Mouse (Mus musculus): ENCODE measurements around the gene Tmem243. TPM values are rescaled to one million over a fixed set of nuclear protein-coding genes. Genes with fewer than 3 reads are reported as not detected.

Tmem243 gene
- total RNA-seq, 4 experiments from 2014 or later: 25.5 to 38.9 (median 31.9) TPM

GRCm38 (mm10) chr5:9186467-9186866, 86.0 kb downstream of the Tmem243 start:
- no peak for DNase-seq

Other genes starting within 250 kb of the Tmem243 start
- gene Abcb4, start 207.0 kb upstream of the Tmem243 start, total RNA-seq (2022): 10 to 100 TPM in 2 of 4 experiments, 1 to 10 TPM in 2; 4.4 to 13.1 (median 7.8) TPM
- 10 to 100 TPM; 32.4 to 45.8 (median 38.9) TPM for gene Crot, start 103.3 kb upstream of the Tmem243 start, total RNA-seq (2022)
- 10 to 100 TPM; 22.4 to 33.4 (median 31.5) TPM for gene Dmtf1, start 61.1 kb downstream of the Tmem243 start, total RNA-seq (2022)
- gene 9330182L06Rik, start 165.4 kb downstream of the Tmem243 start, total RNA-seq (2022): 10 to 100 TPM; 11.8 to 19.8 (median 15.9) TPM